Mouse (Mus musculus) E14TG2a.4 (cell line): ENCODE results near the gene Gan.

Experiments
- CTCF ChIP-seq: conservative IDR thresholded peaks from 2 replicates; pipeline ENCODE4 v1.5.1; 2014; ENCODE audit warnings: low read length
- NANOG ChIP-seq: IDR thresholded peaks from 2 replicates; pipeline ENCODE4 v1.6.1; 2014; ENCODE audit warnings: borderline replicate concordance, low read length, mixed read lengths
- POU5F1 ChIP-seq: IDR thresholded peaks from 2 replicates; pipeline ENCODE4 v1.6.1; 2014; ENCODE audit warnings: low read length, borderline replicate concordance

DNA sequence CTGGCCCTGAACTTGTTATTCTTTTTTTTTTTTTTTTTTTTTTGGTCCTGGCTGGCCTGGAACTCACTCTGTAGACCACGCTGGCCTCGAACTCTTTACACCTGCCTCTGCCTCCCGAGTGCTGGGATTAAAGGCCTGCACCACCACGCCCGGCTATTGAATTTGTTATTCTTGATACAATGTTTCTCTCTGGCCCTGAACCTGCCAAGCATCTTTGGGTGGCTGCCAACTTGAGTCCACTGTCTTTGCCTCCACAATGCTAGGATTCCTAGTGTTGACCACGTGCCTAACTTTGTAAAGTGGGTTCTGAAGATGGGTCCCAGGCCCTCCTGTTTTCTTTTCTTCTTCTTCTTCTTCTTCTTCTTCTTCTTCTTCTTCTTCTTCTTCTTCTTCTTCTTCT lies 64.5 kb downstream of the Gan start:
- TF ChIP-seq POU5F1 (no peak), CTCF (no peak), NANOG (no peak)
